Mouse (Mus musculus): ENCODE measurements around the gene Gcnt3.

- TF ChIP-seq ZNF384 (IDR thresholded peaks at IDR 0.05; ENCODE audit: low read depth, low read length) (no peak), CHD2 (IDR thresholded peaks at IDR 0.05; ENCODE audit: low read depth, low read length) (no peak)
Measured at GRCm38 (mm10) chr9:70015632-70016031, 22.3 kb downstream of the Gcnt3 start.
